Mouse (Mus musculus): ENCODE results near the gene Nus1. TPM values are rescaled to one million over a fixed set of nuclear protein-coding genes. Genes with fewer than 3 reads are reported as not detected.

The Nus1 gene
- total RNA-seq, 2 experiments from 2014 or later, result 59.5 to 61.9 TPM

DNA sequence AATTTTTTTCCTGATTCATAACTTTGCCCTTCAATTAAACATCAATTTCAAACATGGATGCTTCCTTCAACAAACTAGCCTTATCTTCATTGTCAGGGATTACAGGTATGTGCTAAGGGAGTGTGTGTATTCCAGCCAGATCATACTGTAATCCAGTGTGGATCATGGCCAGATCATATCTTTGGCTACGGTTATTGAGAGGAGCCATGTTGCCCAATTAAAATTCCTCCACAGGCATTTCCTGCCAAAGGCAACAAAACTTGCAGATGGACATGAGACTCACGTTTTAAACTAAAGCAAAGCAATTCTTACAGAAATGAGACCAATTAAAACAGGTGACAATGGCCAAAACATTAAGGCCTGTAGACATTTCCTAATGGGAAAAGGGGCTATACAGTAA lies 889 bp upstream of the Nus1 start:
- DNase-seq (ENCODE audit: low spot score in 2 of 2), result no peak

DNA sequence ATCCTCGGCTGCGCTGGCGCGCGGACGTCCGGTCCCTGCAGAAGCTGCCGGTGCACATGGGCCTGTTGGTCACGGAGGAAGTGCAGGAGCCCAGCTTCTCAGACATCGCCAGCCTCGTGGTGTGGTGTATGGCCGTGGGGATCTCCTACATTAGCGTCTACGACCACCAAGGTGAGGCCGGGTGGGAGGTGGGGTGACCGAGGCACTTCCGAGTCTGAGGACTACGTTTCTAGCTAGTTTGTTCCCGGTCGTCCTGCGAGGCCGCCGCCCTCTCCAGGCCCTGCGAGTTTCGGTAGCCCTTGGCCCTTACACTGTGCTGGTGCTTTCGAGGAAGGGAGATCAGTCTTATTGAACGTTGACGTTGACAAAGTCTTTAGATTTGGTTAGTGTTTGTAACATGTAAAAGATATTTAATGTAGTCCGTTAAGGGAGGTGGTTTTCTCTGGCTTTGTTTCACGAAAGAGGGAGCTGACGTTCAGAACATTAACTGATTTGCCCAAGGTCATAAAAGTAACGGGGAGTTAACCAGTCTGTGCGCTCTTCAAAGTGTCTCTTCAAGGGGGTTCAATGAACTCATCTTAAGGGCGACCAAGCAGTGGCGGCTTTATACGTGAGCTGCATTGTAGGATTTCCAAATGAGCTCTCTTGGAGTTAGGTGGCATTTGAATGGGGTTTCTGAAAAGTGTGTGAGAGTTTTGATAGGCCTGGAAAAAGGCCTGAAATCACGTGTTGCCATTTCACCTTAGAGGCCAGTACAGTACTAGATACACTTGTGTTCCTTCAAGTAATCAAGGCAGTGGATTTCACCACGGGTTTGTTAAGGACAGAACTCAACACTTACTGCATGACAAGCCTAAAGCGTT lies 882 bp downstream of the Nus1 start:
- no peak for DNase-seq (ENCODE audit: low spot score in 2 of 2)

DNA sequence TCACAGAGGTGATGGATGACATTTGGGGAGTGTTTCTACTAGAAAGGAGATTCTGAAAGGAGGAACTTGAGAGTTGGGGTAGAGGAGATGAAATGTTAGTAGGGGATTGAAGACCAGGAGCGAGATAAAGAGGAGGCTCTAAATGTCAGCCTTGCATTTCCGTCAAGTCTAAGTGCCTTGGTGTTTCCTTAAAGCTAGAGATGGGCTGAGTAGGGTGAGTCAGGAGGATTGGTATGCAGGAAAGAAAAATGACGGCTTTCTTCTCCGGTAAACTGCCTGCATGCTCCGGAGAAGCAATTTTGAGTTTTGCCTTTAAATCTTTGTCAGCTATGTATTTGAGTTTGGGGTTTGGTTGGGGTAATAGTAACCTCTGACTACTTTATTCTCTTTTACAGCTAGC lies 1.6 kb downstream of the Nus1 start:
- DNase-seq (ENCODE audit: low spot score in 2 of 2), result no peak

DNA sequence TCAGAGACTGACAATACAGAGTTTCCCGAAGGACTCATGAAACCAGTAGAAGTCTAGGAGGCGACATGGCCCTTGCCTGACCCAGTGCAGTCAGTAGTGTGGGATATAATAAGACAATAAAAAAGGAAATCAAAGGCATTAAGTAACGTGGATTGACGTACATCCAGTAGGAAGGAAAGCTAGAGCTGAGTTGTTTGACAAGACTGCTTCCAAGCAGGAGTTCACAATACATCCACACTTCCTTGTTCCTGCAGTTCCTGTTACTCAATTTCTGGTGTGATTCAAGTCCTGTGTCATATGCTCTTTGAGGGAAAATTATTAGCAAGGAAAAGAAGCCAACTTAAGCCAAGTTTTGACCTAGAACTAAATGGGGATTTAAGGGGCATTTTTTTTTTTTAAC lies 2.1 kb downstream of the Nus1 start:
- DNase-seq (ENCODE audit: low spot score in 2 of 2), result no peak

DNA sequence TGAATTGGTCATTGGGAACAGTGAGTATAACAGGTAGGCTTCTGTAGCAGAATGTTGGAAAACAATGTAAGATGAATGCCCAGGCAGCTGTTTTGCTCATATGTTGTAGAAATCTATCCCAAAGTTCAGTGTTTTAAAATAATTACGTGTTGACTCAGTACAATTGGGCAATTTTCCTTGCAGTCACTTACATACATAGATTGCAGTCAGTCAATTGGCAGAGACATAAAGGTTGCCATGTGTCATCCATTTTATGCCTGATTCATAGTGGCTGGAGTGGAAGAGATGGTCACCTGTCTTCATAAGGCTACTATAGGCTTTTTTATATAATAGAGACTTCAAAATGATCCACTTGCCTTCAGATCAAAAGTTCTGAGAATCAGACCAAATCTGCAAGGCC lies 3.2 kb downstream of the Nus1 start:
- no peak for DNase-seq (ENCODE audit: low spot score in 2 of 2)

DNA sequence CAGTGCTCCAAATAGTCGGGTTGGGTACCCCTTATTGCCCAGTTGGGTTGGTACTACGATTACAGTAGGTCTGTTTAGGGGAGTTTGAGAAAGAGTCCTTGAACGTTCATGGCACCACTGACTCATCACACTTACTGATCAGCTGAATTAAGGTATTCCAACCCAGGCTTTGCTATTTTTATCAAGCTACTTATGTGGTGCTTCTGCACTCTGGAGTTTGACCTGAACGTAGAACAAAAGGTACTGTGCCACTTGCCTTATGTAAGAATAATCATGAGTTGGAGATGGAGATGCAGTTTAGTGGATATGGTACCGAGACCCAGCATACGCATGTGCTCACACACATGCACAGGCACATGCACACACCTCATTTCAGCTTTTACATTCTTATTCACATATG lies 4.4 kb downstream of the Nus1 start:
- DNase-seq (ENCODE audit: low spot score in 2 of 2), result no peak

DNA sequence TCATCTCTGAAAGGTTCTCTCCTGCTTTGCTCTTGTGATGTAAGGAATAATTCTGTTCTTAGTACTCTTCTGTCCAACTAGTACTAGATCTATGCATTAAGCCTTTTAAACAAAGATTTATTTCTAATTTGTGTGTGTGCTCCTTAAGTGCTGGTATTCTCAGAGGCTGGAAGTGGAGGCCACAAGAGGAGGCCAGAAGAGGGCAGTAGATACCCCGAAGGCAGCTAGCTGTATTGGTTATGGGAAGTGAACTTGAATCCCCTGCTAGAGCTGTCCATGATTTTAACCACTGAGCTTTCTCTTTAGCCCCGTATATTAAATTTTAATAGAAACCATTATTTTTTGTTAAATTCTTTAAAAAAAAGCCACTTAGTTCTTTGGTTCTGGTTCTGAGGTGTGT lies 5.8 kb downstream of the Nus1 start:
- no peak for DNase-seq (ENCODE audit: low spot score in 2 of 2)

DNA sequence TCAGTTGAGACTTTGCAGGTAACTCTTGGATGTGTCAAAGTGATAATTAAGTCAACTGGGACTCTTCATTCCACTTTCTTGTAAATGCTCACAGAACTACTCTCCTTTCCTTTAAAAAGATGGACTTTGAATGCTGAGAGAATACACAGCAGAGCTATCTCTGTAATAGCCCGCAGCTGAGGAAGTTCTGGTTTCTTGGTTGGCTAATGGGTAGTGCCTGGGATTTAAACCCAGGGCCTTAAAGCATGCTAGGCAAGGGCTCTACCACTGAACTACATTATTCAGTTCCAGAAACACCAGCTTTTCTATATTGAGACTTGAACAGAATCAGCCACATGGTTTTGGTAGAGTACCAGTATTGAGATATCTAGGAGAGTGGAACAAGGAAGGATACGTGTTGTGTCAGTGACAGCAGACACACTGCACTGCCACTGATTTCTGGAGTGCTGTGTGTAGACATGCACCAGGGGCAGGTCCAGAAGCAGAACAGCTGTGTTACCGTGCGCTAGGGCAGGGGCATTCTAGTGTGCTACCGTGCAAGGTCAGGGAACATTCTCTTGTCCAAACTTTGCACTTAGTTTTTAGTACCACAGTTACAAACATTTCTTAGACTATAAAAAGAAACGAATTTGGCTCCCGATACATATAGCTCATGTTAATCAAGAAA lies 9.1 kb downstream of the Nus1 start:
- no peak for DNase-seq (ENCODE audit: low spot score in 2 of 2)

DNA sequence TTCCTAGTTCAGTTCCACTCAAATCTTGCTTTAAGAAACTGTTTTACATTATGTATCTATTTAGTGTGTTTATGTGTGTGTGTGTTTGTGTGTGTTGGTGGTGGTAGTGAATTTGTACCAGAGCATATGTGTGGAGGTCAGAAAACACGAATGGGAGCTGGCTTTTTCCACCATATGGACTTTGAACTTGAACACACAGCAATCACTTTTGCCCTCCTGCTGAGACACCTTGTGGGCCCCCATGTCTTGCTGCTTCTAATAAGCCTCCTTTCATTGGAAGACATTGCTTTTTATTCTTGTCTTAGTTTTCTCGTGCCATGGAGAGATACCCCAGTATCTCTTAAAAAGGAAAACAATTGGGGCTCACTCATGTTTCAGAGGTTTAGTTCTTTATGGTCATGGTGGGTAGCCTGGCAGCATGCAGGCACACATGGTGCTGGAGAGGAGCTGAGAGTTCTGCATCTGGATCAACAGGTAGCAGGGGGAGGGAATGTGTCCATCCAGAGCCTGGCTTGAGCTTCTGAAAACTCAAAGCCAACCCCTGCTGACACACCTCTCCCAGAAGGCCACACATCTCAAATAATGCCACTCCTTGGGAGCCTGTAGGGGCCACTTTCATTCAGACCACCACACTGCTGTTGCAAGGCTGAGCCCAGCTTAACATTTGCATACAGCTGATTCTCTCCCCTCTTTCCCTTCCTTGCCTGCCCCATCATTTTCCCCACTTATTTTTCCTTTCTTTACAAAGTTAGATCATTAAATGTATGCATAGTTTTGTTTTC lies 10.5 kb downstream of the Nus1 start:
- no peak for DNase-seq (ENCODE audit: low spot score in 2 of 2)

DNA sequence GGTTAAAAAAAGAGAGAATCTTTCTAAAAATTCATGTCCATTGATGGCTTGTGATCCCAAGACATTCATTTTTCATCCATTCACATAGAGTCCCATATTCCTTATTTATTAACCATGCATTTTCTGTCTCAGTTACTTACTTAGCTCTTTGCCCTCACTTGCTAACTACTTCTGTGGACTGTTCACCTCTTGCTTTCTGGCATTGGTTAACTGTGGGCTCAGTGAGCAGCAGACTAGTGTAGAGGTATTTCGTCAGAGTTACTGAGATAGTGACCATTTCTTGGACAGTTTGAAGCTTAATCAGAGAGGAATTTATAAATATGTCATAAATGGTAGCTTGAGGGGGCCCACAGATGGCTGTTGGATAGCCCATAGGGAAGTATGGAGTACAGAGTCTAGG lies 13.6 kb downstream of the Nus1 start:
- DNase-seq (ENCODE audit: low spot score in 2 of 2), result no peak

DNA sequence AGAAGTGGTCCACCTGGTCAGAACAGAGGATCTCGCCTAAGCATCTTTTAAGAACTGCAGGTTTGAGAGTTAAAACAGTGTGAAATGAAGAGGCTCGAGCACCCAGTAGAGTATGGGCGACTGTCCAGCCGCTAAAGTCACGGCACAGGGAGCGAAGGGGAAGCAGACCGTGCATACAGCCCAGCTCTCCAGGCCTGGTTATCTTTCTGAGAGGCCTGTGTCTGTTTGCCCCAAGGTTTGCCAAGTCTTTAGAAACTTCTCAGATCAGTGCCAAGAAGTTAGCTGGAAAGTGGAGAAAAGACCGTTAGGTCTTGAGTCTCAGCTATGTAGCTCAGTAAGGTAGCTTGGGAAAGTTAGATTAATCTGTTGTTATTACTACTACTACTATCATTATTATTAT lies 17.5 kb downstream of the Nus1 start:
- no peak for DNase-seq (ENCODE audit: low spot score in 2 of 2)

DNA sequence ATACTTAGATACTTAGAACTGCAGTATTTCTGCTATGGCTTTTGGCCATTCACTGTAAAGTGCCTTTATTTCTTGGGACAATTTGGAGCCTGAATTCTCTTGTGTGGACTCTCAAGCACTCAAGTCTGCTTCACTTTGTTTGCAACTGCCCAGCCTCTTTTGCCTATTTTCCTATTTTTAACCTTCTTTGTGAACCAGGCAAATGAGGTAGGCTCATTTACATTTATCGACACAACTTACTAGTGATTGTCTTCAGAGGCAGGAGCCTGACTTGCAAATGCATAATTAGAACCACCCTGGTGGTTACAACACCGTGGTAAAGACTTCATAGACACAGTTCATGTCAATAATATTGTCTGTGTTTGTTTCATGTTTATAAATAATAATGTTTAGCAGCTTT lies 43.3 kb downstream of the Nus1 start:
- DNase-seq (ENCODE audit: low spot score in 2 of 2), result no peak

DNA sequence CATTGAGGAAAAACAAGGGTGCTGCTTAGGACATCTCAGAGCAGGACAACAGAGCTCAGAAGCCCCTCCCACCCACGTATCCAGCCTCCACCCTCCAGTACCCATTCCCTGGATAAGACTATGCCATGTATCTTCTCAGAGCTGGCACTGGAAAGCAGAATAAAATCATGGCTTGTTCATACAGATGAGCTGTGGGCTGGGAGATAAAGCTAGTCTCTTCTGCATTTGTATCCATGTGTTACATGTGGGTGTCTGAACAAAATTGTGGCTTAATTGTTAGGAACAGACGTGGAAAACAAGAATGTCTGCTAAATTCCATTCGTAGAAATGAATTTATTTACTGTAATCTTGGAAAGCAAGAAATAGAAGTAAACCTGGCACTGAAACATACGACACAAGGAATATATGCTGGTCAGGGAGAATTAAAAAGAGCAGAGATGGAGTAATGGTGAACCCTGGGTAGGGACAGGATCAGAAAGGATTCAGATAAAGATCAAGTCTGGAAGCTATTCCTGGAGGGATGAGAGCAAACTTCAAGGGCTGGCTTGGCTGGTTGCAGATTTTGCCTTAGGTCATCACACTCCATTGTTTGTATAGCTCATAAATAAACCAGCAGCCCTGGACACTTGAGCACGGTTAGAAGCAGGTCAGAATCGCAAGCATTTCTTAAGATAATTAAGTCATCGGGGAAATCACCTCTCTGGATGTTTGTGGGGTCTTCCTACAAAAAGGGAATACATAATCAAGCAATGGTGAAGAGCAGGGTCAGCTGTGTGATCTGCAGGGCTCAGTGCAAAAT lies 46.8 kb downstream of the Nus1 start:
- DNase-seq (ENCODE audit: low spot score in 2 of 2), result peak in 1 of 2 experiments; percentile 58

DNA sequence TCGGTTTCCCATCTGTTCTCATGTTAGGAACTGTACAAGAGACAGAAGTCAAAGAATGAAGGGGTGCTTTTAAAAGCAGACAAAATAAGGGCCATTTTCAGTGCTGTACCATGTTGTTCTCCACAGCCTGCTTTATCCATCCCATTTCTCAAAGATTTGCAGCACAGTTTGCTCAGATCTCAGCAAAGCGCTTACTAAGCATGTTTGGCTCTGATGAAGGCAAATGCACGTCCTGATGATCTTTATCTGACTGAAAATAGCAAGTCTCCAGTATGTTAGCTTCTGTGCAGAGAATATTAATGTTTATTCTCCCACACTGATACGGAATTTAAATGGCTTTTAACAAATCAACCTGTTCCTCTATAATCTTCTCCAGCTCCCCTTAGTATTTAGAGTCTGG lies 54.2 kb downstream of the Nus1 start:
- peak; percentile 4 to 19 for DNase-seq (ENCODE audit: low spot score in 2 of 2)

Other genes with a start within 250 kb of the Nus1 start
- not detected for gene Ros1, start 222.3 kb upstream of the Nus1 start, total RNA-seq (2021)
- 1 to 10 TPM; 8.2 to 8.4 TPM for gene Dcbld1, start 183.9 kb upstream of the Nus1 start, total RNA-seq (2021)
- gene Gm26741, start 58.8 kb upstream of the Nus1 start, total RNA-seq (2021), result not detected
- 10 to 100 TPM; 44.7 to 45.1 TPM for gene Gopc, start 35.4 kb upstream of the Nus1 start, total RNA-seq (2021)
- not detected for gene Nepn, start 28.6 kb upstream of the Nus1 start, total RNA-seq (2021)

Data from layer of hippocampus, postnatal 14 days (tissue).